Mouse (Mus musculus) cerebellum, adult 9-11 months (tissue): Measurements from ENCODE around the gene Vinac1.

Experiments
- DNase-seq: peaks from one replicate; pipeline ENCODE4 v3.0.0; 2022

Gene Vinac1

DNA sequence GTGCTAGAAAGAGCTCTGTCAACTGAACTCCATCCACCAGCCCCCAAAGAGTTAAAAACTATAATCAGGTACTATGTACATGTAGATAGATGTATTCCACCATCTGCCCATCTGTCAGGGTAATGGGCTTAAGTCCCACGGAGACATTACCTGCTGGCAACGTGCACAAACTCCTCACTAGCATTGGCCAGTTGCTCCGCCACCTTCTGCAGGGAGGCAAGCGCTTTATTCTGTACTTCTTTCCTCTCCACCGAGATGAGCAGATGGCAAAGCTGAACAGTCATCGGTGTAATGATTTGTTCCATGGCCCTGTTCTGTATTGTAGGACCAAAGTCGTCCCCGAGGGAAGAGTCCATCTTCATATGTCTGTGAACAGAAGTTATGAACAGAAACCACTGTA is at the start of gene Vinac1:
Gene Vinac1 (minus strand): TSS at position 362 of the 400 bp plus-strand sequence.
- DNase-seq = no peak

DNA sequence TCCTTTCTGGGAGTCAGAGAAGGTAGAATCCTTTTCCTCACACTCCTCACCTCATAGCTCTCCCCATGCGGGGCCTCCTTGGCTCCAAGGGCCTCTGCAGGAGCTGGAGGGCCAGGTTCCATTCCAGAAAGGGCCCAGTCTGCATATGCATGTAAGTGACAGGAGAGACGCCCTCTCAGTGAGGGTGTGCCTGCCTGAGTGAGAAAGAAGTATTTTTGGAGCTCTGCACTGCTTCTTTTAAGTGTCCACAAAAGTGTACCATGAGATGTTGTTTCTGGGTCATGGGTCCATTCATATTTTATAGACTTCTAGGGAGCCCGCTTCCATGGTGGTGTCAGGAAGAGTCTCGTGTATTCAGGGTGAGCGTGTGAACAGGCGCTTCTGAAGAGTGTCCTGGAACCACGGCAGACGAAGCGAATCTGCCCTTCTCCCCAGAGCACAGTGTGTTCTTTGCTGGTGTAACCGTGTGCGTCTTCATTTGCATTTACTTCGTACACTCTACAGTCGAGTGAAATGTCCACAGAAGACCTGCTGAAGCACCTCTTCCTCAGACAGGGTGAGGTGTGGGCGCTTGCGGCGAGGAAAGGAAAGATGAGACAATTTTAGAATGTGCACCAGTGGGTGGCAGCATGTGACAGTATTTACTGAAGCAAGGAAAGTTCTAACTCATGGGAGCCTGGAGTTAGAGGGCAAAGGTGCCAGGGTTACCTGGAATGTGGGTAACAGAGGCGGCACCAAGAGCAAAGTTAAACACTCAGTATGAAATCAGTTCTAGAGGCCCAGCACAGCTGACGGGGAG is 46.2 kb upstream of the Vinac1 start:
- DNase-seq = no peak

DNA sequence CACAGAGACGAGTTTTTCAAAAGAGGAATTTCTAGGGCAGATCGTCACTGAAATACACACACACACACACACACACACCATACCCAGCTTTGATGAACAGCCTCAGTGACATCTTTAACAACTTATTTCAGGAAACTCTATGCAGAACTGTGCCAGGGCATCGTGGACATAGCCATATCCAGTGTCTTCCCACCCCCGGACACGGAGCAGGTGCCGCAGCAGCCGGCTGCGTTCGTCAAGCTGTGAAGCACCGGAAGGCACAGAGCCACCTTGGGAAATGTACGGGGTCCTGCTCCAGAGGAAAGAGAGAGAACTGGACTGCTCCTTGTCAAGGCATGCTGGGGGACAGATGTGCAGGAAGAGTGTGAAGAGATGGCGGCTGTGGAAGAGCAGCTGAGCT is 44.8 kb upstream of the Vinac1 start:
- DNase-seq = no peak

DNA sequence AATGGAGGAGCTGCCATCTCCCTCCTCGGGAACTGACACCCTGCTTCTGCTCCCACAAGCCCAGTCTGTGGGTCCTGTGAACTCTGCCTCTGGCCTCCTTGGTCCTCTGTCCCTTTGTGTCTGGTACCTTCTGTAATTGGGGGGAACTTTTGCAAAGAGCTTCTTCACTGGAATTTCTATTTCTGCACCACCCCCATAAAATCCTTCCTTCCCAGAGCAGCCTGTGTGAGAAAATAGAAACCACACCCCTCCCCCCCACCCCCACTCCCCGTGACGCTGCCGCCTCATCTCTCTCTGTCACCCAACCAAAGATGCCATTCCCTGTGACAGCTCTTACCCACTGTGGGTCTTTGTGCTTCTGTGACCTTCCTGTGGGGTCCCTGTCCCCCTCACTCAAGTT is 42.4 kb upstream of the Vinac1 start:
- DNase-seq = no peak

DNA sequence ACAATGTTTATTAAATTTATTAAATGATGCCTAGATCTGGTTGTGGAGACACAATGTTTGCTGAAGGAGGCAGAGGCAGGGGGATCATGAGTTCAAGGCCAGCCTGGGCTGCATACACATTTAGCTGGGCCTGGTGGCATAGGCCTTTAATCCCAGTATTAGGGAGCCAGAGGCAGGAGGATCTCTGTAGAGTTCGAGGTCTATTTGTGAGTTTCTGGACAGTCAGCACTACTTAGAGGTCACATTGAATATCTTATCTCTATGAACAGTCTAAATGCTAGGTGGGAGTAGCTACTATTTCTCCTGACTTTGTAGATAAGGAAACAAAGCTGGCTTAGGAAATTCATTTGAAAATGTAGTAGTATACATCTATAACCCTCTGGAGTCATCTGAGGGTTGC is 39.5 kb upstream of the Vinac1 start:
- DNase-seq = no peak

DNA sequence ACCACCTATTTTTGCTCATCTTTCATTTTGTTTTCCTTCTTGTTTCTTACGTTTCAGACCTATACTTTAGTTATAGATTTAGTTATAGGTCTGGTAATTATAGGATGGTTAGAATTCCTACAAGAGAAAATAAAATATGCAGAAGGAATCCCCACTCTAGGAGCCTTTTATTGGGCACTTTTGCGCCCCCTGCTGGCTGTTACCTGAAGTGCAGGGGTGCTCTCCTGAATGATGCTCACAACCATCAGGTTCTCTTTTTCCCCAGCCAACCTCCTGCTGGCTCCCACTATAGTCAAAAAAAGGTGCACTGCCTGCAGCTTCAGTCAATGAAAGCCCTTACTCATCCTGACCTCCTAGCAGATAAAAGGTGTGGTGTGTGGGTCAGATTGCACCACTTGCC is 37.0 kb upstream of the Vinac1 start:
- no peak for DNase-seq

DNA sequence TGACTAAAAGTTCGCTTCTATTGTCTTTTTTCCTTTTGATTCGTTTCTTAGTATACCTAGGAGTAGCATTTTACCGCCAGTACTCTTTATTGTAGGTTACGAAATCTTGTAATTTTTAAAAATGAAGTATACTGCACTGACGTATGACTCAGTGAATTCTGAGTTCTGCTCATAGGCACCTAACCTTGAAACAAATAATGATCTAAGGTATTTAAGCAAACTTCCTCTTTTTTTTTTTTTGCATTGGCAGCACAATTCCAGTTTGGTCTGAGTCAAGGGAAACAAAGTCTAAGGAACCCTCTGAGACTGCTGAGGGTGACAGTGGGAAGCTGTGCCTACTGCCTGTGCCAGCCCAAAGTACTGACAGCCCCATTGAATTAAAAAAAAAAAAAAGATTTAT is 35.5 kb upstream of the Vinac1 start:
- DNase-seq = no peak

DNA sequence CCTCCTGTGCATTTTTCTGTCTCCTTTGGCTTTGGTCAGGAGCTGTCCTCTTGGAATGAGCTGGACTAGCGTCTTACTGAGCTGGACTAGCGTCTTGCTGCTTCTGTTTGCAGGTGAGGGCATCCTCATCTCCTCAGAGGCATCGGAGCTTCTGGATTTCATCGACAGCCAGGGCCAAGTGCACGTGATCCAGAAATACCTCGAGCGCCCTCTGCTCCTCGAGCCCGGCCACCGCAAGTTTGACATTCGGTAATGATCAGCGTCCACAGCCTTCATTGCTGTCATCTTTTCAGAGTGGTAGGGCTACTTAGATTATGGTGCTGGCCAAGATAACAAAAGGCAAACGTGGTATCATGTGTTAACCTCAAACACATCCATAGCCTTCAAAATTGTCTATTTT is 33.1 kb upstream of the Vinac1 start:
- no peak for DNase-seq

DNA sequence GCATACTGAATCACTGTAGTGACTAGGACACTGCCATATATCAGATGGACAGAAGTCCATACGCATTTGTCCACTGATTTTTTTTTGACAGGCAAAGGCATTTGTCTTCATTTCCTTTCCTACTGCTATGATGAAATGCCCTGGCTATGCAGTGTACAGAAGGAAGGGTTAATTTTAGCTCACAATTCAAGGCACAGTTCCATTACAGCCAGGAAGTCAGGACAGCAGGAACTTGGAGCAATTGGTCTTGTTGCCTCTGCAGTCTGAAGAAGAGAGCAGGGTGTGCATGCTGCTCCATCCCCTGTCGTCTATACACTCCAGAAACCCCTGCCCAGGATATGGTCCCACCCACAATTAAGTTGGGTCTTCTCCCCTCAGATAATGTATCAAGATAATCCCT is 31.2 kb upstream of the Vinac1 start:
- no peak for DNase-seq

DNA sequence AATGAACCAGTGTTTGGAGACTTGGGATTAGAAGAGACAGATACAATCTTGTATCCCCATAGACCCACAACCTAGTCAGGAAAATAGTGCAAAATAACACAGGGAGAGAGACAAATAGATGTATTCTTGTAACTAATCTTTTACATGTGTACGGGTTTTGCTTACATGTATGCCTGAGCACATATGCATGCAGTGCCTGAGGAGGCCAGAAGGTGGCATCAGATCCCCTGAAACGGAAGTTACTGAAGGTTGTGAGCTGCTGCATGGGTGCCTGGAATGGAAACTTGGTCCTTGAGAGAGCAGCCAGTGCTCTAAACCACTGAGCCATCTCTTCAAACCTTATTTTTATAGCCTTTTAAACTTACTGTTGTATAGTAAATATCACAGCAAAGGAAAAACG is 30.3 kb upstream of the Vinac1 start:
- DNase-seq = no peak

DNA sequence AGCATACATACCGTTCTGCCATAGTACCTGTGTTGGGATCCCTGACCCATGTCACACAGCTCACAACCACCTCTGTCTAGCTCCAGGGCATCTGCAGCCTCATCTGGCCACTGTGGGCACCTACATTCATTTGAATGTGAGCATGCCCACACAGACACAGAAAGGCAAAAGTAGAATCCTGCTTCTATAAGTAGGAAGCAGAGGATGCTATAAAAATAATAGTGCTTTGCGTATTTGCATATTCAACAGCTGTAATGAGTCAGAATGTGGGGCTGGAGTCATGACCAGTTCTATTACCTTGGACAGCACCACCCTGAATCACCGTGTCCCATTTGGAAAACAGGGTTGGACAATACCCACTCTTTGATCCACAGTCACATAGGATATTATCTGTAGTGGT is 22.3 kb upstream of the Vinac1 start:
- DNase-seq = no peak

DNA sequence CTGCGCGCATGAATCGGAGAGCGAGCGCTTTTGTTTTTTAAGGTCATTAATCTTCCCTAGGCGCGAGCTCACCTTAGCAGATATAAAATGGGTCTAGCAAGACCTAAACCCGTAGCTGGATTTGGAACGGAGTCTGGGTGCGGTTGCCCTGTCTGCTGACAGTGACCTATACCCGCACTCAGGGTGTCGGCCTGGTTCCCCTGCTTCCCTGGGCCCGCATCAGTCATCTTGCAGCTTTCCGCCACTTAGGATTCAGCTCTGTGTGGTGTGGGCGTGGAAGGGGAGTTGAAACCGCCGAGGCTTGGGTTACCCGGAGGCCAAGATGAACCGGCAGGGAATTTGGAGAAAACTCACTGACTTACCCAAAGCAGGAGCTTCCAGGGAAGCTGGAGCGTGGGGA is 18.4 kb upstream of the Vinac1 start:
- DNase-seq = peak; percentile 61

DNA sequence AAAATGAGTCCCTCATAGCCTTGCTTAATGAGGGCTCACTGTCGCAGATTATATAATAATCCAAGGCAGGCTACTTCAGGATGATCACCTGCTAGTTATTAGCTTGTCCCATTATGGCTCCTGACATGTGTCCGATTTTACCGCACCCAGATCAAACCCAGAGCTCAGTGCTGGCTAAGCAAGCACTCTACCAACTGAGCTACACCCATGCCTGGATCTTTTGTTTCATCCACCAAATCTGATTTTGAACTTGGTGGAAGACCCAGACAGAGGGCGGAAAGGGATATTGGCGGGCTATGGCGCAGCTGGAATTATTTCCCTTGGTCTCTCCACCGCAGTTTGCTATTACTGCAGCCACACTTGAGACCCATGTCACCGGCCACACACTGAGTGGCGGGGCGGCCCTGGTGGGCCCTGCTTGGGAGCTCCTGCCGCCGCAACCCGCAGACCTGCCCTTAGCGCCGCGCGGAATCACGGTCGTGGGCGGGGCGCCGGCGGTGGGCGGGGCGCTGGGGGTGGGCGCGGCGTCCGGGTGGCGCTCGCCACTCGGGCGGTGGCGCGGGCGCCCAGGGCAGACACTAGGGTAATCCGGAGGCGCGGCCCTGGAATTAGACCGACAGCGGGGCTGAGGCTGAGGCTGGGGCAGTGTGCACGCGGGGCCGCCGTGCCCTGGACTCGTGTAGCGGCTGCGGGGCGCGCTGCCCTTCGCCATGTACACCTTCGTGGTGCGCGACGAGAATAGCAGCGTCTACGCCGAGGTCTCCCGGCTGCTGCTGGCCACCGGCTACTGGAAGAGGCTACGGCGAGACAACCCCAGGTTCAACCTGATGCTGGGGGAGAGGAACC is 17.7 kb upstream of the Vinac1 start, which contains the start of gene Ttl:
Gene Ttl (plus strand): TSS at position 506 of the 846 bp plus-strand sequence.
- DNase-seq = peak; percentile 82

DNA sequence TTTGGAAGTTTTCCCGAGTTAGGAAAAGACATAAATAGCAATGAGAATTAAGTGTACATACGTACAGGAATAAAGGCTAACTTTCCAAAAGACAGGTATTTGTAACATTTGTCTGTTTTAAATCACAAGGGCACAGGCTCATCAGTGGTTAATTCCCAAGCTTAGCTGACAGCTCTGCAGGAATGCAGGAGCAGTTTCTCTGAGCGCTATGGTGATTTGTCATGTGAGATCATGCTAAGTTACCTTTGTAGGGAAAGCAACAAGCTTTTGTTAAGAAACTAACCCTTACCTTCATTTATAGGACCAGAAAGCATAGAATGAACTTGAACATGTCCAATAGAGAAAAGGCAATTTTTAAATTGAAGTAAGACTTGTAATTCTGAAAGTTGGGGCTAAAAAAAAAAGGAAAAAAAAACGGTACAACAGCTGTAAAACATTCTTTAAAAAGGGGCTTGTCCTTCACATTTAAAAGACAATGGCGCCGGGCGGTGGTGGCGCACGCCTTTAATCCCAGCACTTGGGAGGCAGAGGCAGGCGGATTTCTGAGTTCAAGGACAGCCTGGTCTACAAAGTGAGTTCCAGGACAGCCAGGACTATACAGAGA is 13.6 kb upstream of the Vinac1 start:
- DNase-seq = no peak

DNA sequence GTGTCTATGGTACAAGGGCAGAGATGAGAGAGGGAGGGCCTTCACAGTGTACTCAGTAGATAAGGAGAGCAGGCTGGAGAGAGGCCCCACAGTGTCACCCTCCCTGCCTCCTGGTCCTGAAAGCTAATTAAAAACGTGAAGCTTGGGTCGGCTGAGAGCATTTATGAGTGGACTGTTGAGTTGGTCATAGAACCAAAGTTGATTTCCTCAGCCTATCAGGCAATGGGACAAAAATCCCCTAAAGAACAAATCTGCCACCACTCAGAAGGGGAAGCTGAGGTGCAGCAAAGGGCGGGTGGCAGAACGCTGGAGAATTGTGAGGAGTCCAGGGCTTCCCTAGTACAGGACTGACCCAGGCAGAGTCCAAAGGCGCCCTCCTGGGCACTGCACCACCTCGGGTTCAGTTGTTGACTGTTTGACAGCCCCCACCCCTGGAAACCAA is 10.0 kb upstream of the Vinac1 start:
- no peak for DNase-seq

DNA sequence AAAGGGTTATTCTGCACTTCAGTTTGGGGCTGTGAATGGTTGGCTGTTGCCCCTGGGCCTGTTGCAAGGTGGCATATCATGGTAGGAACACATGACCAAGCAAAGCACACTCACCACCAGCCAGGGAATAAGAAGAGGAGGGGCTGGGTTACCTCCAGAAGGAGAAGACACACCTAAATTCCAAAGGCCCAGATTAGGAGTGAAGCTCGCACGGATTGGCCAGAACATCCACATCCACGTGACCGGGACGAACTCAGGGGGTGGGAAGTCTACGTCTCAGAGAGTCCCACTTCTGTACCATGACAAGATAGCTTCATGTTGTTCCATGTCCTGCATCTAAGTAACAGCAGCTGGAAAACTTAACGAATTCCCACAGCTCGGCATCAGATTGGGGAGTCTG is 9.3 kb upstream of the Vinac1 start:
- DNase-seq = no peak

DNA sequence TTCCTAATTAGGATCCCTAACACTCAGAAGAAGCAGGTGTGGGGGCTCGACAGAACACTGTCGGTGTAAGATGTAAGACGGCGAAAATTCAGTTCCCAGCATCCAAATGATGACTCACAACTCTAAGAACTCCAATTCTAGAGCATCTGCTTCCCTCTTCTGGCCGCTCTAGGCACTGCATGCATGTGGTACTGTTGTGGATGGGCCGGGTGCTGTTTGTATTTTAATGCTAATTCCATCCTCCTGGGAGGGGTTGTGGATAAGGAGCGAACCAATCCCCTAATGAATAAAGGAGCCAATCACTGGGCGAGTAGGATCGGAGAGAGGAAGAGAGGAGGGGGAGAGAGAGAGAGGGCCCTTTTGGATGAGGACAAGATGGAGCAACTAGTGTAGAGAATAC is 8.6 kb upstream of the Vinac1 start:
- DNase-seq = no peak

DNA sequence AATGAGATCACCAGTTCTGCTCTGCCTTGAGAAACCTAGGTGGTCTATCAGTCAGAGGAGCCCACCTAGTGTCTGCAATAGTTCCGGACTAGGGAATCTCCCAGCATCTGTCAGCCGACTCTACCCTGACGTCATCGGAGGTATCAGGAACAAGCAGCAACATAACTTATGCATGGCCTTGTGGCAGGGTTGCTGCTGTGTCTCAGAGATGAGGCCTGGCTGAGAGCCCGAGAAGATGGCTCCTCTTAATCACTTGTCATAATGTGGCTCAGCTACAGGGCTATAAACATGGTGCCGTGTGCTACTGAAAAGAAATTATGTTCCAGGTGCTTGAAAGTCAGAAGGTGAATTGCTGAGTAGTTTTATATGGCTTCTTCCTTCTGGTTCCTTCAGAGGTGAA is 7.8 kb upstream of the Vinac1 start:
- no peak for DNase-seq

DNA sequence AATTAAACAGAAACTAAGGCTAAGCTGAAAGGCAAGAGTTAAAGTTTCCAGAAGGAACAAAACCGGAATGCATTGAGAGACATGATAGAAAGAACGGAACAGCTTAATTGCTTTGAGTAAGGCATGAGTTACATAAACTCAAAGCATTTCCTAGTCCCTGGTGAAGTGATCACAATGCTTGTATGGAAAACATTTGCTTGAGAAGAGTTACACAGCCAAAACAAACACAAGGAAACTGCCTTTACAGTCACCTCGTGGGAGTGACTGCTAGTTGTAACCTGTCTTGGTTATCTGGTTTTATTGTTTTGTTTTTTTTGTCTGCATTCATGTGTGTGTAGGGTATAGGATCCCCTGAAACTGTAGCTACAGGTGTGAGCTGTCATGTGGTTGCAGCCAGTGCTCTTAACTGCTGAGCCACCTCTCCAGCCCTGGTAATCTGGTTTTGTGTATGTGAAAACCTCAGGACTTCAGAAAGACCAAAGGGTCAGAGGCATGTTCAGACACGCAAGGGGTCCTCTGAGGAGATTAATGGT is 4.5 kb upstream of the Vinac1 start:
- no peak for DNase-seq

DNA sequence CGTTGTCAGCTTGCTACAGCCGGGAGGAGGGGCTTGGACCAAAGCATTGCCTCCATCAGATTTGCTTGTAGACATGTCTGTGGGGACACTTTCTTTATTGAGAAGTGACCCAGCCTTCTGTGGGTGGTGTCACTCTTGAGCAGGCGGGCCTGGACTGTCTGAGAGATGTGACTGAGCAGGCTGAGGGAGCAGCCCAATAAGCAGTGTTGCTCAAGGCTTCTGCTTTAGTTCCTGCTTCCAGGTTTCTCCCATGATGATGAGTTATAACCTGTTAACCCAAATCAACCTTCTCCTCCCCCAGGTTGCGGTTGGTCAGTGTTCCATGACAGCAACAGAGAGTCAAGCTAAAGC is 1.2 kb downstream of the Vinac1 start:
- DNase-seq = no peak

DNA sequence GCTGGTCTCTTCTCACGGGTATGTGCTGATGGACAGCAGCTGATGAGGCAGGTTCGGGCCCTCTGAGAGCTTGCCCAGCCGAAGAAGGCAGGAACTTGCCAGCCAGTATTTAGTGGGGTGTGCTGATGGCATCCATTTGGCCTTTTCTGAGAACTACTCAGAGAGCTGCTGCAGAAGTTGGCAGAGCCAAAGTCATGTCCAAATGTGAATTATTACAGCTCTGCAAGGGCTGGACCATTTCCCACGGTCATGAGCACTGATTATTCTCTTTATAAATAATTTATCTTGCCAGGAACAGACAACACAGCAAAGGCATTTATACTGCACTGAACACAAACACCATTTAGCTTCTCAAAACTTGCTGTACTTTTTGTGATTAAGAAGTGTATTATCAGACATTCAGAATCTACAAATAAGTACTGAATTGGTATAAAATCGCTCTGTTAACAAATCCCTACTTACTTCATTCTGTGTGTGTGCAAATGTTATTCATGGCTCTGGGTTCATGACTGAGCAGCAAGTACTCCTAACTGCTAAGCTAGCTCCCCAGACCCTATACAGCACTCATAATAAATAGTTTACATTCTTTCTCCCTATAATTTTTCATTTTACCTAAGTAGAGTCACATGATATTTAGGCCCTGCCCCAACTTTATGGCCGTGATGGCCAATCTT is 1.7 kb downstream of the Vinac1 start:
- DNase-seq = no peak

DNA sequence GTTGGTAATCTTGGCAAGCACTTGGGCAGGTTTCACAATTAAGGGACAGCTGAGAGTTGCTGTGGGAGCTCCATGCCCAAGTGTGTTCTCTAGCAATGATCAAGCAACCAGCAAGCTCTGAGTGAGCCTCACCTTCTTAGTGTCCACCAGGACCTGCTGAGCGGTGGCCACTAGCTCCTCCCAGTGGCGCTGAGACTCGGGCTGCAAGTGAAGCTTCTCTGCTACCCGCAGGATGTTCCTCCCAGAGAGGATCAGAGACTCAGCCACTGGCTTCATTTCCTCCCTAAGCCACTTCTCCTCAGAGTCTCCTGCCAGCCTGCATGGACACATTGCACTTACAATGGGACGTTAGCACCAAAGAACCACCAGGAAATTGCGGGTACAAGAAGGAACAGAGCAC is 7.4 kb downstream of the Vinac1 start:
- peak; percentile 9 for DNase-seq
